10 mouse cellular contexts compared by ENCODE assay signal in genomic region chr11:61674151-61674838, GRCm38 (mm10). TPM values are rescaled to one million over a fixed set of nuclear protein-coding genes. Genes with fewer than 3 reads are reported as not detected.
DNase-seq lines count a peak whose midpoint lies in the region; ATAC-seq lines count a peak whose summit lies in the region.
"Had no signal": no experiment of that assay in that cellular context is flagged by ENCODE, and none has a peak within 500 bp of the region (broad histone marks: within the 10 kb centered on the region; RNA-seq: fewer than 3 reads in every experiment).

No protein-coding gene starts in this region.

- H3K4me2 ChIP-seq in embryonic facial prominence, embryonic 15.5 days (replicated peaks): no peak overlapping the region
- H3K4me2 ChIP-seq in intestine, embryonic 15.5 days (replicated peaks): no peak overlapping the region
- no peak overlapping the region for H3K4me2 ChIP-seq in neural tube, embryonic 11.5 days (ENCODE audit: low read depth)

- peak; percentile 49 for DNase-seq in embryo, embryonic 9.5 days (ENCODE audit: extremely low spot score)
- DNase-seq in embryo, embryonic 10 days (ENCODE audit: low spot score): no peak
- DNase-seq in neural tube, embryonic 11.5 days (ENCODE audit: low spot score): no peak
- DNase-seq in urinary bladder, postnatal 36 days (ENCODE audit: low spot score in 2 of 2): no peak
- no peak for DNase-seq in spleen, adult 18-20 months

- peak; percentile 18; the same call in 1 of the 2 replicates for ATAC-seq in embryonic facial prominence, embryonic 15.5 days (ENCODE audit: insufficient number of reproducible peaks, low FRiP score, low TSS enrichment, low read depth)
- peak; percentile 56; the same call in 1 of the 2 replicates for ATAC-seq in intestine, embryonic 15.5 days
- peak; percentile 68 for ATAC-seq in neural tube, embryonic 11.5 days (ENCODE audit: insufficient read depth, low FRiP score, low TSS enrichment)
- no peak for ATAC-seq in activated CD4-positive, CD25-positive, alpha-beta regulatory T cell, adult 4 months

- peaks cover 3% of the 10 kb centered on the region; the same call in 1 of the 2 replicates for H3K27me3 ChIP-seq in embryonic facial prominence, embryonic 15.5 days
- H3K27me3 ChIP-seq in intestine, embryonic 15.5 days (replicated peaks): no peaks in the 10 kb centered on the region
- H3K27me3 ChIP-seq in neural tube, embryonic 11.5 days (ENCODE audit: control insufficient read depth, insufficient read depth, low read length): no peaks in the 10 kb centered on the region

- no peak overlapping the region for H3K4me3 ChIP-seq in embryonic facial prominence, embryonic 15.5 days (replicated peaks)
- H3K4me3 ChIP-seq in intestine, embryonic 15.5 days (replicated peaks): no peak overlapping the region
- H3K4me3 ChIP-seq in neural tube, embryonic 11.5 days (ENCODE audit: low read depth, low read length): no peak overlapping the region

- H3K9me3 ChIP-seq in embryonic facial prominence, embryonic 15.5 days (replicated peaks): no peaks in the 10 kb centered on the region
- H3K9me3 ChIP-seq in intestine, embryonic 15.5 days: no peaks in the 10 kb centered on the region
- no peaks in the 10 kb centered on the region for H3K9me3 ChIP-seq in neural tube, embryonic 11.5 days (ENCODE audit: control insufficient read depth, low read length)

- 0 out of 2 replicates have a peak overlapping the region, but pooled peaks have one; percentile 11 for H3K27ac ChIP-seq in embryonic facial prominence, embryonic 15.5 days (replicated peaks)
- no peak overlapping the region for H3K27ac ChIP-seq in intestine, embryonic 15.5 days
- H3K27ac ChIP-seq in neural tube, embryonic 11.5 days (ENCODE audit: low read depth, low read length): no peak overlapping the region

- WGBS in embryonic facial prominence, embryonic 15.5 days: 28% methylated on average over 19 of the region's 19 CpGs
- 41% methylated on average over 19 of the region's 19 CpGs for WGBS in intestine, embryonic 15.5 days
- 19% methylated on average over 19 of the region's 19 CpGs for WGBS in neural tube, embryonic 11.5 days

- no peaks in the 10 kb centered on the region for H3K36me3 ChIP-seq in embryonic facial prominence, embryonic 15.5 days
- H3K36me3 ChIP-seq in intestine, embryonic 15.5 days: no peaks in the 10 kb centered on the region
- no peaks in the 10 kb centered on the region for H3K36me3 ChIP-seq in neural tube, embryonic 11.5 days (ENCODE audit: control insufficient read depth, insufficient read depth, low read length)

- no peak overlapping the region for H3K9ac ChIP-seq in embryonic facial prominence, embryonic 15.5 days
- no peak overlapping the region for H3K9ac ChIP-seq in intestine, embryonic 15.5 days
- H3K9ac ChIP-seq in neural tube, embryonic 11.5 days (ENCODE audit: low read length): no peak overlapping the region

- H3K4me1 ChIP-seq in embryonic facial prominence, embryonic 15.5 days: peaks cover 36% of the 10 kb centered on the region
- H3K4me1 ChIP-seq in intestine, embryonic 15.5 days (replicated peaks): peaks cover 37% of the 10 kb centered on the region
- H3K4me1 ChIP-seq in neural tube, embryonic 11.5 days (ENCODE audit: control insufficient read depth, insufficient read depth, low read length): peaks cover 10% of the 10 kb centered on the region

RNA-seq across cellular contexts. Expression of gene Fam83g, which starts 9.6 kb away (rescaled TPM):
- 9.0 and 10.9 TPM in 2 replicates for polyA plus RNA-seq in embryonic facial prominence, embryonic 15.5 days (2015; fragmentation: Nextera tagmentation; extraction: Ambion mirVana)
- 7.4 and 7.9 TPM in 2 replicates for polyA plus RNA-seq in intestine, embryonic 15.5 days (2015; fragmentation: Nextera tagmentation; extraction: Ambion mirVana)
- 0.49 and 0.78 TPM in 2 replicates for polyA plus RNA-seq in neural tube, embryonic 11.5 days (2014; fragmentation: Nextera tagmentation; extraction: Ambion mirVana)
- polyA plus RNA-seq in activated CD4-positive, CD25-positive, alpha-beta regulatory T cell, adult 4 months (2017; shearing (Covaris generic)): under 1 TPM; 0.24 to 0.40 TPM
- polyA plus RNA-seq: C2C12 had no signal

RNA-seq across cellular contexts. Expression of gene Grap, which starts 21.2 kb away (rescaled TPM):
- polyA plus RNA-seq in embryonic facial prominence, embryonic 15.5 days (2015; fragmentation: Nextera tagmentation; extraction: Ambion mirVana): 13.0 and 16.2 TPM in 2 replicates
- 7.1 and 7.6 TPM in 2 replicates for polyA plus RNA-seq in intestine, embryonic 15.5 days (2015; fragmentation: Nextera tagmentation; extraction: Ambion mirVana)
- polyA plus RNA-seq in neural tube, embryonic 11.5 days (2014; fragmentation: Nextera tagmentation; extraction: Ambion mirVana): 6.6 and 8.5 TPM in 2 replicates
- polyA plus RNA-seq in activated CD4-positive, CD25-positive, alpha-beta regulatory T cell, adult 4 months (2017; shearing (Covaris generic)): 100 to 1,000 TPM; 171 to 177 TPM

RNA-seq across cellular contexts. Expression of gene Slc5a10, which starts 46.3 kb away (rescaled TPM):
- polyA plus RNA-seq in embryonic facial prominence, embryonic 15.5 days (2015; fragmentation: Nextera tagmentation; extraction: Ambion mirVana): 0.12 and 0.15 TPM in 2 replicates
- 0.13 TPM in 1 of 2 replicates, not detected in the other for polyA plus RNA-seq in intestine, embryonic 15.5 days (2015; fragmentation: Nextera tagmentation; extraction: Ambion mirVana)
- not detected in 2 replicates for polyA plus RNA-seq in neural tube, embryonic 11.5 days (2014; fragmentation: Nextera tagmentation; extraction: Ambion mirVana)
- polyA plus RNA-seq in activated CD4-positive, CD25-positive, alpha-beta regulatory T cell, adult 4 months (2017; shearing (Covaris generic)): not detected
- polyA plus RNA-seq: C2C12; large intestine, adult 2 months had no signal

Comparison
In these comparisons a context has a peak if more than half of its experiments do, and no peak if none do; other contexts are left out.
1. RNA of gene Grap, which starts 21.2 kb away (polyA plus RNA-seq): 171 to 177 TPM in activated CD4-positive, CD25-positive, alpha-beta regulatory T cell, adult 4 months; 13.0 to 16.2 TPM in embryonic facial prominence, embryonic 15.5 days, 6.6 to 8.5 TPM in neural tube, embryonic 11.5 days and 7.1 to 7.6 TPM in intestine, embryonic 15.5 days; every median in the first group is over 10 times any median in the second.